Mouse (Mus musculus) layer of hippocampus, adult 2 months (tissue): ENCODE measurements at regions not wholly inside any gene's neighbourhood (a gene's known extent, or its start where the extent isn't known, plus 50 kb on each side); places are given as distances from the start of the nearest gene placed in this dataset.

Experiments
- DNase-seq, 2 experiments: peaks; one replicate each; pipeline ENCODE4 v3.0.0; 2022; ENCODE audit warnings: low spot score in 2 of 2
- H3K27ac ChIP-seq: fragments of 200-600 bp; 2 replicates; pipeline ENCODE4 v1.8.1; 2022
- H3K4me3 ChIP-seq: fragments of 200-600 bp; 2 replicates; pipeline ENCODE4 v1.8.1; 2022; ENCODE audit warnings: mild to moderate bottlenecking
- CTCF ChIP-seq: fragments of 200-600 bp; conservative IDR thresholded peaks from 2 replicates; pipeline ENCODE4 v1.8.1; 2022; ENCODE audit warnings: antibody characterized with exemption, mild to moderate bottlenecking, moderate library complexity

DNA sequence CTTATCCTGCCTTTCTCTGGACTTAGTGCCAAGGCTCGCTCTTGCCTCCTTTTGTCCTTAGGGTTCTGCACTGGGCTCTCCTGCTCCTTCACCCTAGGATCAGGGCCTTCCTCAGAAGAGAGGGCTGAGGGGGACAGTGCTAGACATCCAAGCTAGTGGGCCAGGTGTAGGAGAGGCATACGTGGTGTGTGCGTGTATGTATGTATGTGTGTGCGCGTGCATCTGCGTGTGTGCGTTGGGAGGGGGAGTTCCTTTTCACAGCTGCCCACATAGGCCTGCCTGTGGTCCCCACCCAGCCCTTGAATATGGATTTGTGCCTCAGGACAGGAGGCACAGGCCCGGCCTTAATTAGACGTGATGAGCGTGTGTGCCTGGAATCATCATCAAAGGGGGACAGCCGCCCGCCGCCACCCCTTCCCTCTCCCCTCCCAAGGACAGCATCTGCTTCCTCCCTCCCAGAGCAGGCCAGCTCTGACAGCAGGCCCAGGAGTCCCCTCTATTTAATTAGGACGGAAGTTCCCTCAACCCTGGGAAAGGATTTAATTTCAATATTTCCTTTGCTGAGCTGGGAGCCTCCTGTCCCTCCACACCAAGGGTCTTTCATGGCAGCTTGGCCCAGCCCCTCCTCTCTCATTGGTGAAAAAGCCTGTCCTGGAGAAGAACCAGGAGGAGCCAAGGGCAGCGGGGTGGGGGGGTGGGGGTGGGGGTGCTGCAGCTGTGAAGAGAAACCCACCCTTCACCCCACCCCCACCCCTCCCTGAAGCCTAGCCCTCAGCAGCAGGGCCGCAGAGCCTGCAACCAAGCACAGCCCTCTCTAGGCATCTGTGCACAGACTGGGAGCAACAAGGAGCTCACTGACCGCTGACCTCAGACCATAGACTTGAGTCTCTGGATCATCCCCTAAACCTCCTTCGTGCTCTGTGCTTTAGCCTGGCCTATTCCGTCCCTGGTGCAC is 155.8 kb upstream of the A530016L24Rik start:
- TF ChIP-seq CTCF, result no peak
- no peak for DNase-seq

DNA sequence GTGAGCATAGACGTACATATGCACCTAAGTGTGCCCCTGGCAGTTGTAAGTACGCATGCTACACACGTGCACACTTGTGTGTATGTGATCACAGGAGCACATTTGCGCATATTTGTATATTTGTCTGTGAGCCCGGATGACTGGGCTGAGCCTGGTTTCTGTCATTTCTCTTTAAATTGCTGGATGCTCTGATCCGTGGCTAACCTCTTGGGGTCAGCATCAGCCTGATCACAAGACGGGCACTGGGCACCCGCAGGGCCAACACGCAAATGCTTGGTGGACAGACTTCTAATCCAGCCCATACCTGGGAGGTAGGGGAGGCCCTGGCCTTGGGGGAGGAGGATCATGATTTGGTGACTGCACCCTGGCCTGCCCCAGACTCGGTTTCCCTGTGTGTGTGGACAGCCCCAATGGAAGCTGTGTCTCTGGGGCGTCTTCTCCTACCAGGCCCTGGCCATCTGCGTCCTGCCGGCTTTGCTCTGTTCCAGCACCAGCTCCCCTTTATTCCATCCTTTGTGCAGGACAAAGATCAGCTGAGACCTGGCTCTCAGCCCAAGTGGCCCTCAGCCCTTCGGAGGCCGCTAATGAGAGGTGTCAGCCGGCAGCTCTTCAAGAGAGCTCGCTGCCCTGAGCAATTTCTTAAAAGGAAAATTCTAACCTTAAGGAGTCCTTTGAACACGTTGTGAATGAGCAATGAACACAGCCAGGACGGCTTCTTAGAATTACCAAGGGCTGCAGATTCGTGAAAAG is 155.0 kb upstream of the A530016L24Rik start:
- Histone ChIP-seq H3K4me3 (no peak overlapping the region), H3K27ac (no peak overlapping the region)
- no peak for DNase-seq
- TF ChIP-seq CTCF, result no peak

More for the DNA sequence above, 155.8 kb upstream of the A530016L24Rik start:
- no peak overlapping the region for H3K4me3 ChIP-seq
- no peak overlapping the region for H3K27ac ChIP-seq

DNA sequence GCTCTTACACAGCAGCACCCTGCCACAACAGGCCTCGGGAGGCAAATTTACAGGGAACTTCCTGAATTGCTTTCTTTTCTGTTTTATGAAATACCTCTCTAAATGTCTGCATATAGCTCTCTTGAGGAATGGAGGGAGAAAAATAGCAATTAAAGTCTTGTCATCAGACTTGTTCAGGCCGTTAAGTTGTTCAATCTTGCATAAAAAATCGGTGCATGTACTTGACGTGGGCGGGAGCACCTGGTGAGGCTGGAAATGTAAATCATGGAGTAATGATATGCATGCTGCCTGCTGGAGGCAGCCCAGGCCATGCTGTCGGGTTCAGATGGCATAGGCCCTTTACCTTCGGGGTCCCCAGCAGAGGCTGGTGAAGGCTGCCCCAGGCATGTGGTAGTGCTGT is 153.6 kb upstream of the A530016L24Rik start:
- H3K27ac ChIP-seq, result no peak overlapping the region
- no peak overlapping the region for H3K4me3 ChIP-seq
- TF ChIP-seq CTCF, result no peak
- no peak for DNase-seq

DNA sequence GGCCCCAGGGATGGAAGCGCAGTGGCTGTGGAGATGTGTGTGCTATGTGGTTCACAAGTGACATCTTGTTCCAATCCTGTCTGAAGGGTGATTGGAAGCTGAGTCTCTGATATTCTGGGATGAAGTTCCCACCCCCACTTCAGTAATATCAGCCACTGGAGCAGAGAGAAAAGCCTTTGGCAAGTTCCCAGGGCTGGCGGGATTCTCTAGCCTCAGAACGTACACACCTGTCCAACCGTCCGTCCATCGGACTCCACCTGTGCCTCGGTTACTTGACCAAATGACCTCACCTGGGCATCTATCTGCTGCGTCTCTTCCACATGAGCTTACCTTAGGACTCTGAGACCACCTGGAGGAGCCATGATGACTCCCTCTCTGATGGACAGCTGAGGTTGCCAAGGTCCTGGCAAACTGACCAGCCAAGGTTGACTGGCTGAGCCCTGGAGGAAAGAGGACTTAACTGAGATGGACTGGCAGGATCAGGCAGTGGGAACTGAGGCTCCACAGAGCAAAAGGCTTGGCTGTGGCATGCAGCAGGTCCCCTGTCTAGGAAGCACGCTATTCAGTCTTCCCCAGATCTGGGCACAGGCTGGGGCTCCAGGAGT is 152.5 kb upstream of the A530016L24Rik start:
- no peak for TF ChIP-seq CTCF
- Histone ChIP-seq H3K4me3 (no peak overlapping the region), H3K27ac (no peak overlapping the region)
- DNase-seq, result no peak

DNA sequence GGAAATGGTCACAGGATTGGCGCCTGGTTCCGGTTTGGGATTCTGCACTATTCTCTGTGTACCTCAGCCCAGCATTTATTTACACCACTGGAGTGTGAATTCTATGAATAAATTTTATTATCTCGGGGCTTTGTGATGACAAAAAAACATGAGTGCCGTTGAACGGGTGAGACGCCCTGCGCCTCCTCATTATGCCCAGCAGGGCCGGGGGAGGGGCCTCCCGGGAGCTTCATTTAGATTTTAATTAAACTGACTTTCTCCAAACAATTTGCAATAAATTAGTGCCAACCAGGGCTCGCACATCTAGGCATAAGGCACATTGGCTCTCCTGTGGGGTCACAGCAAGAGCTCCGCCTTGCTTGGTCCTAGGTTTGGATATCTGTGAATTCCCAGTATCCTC is 151.8 kb upstream of the A530016L24Rik start:
- H3K27ac ChIP-seq, result no peak overlapping the region
- DNase-seq, result no peak
- peak; percentile 55 for TF ChIP-seq CTCF
- H3K4me3 ChIP-seq, result no peak overlapping the region

DNA sequence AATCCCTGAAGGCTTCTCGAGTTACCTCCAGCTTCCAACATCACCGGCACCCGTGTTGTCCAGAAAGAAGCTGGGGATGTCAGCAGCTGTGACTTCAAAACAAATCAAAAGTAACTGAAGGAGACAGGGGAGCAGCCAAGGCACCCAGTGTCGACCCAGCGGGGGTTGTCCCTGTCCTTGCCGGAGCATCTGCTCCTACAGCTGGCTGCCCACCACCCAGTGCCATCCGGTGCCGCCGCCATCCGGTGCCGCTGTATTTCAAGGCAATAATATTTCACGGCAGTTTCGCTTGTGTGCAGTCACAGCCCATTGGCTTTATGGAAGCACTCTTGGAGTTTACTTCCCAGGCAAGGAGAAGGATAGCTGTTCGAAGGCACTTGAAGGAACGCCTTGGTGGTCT is 150.3 kb upstream of the A530016L24Rik start:
- no peak for TF ChIP-seq CTCF
- DNase-seq, result no peak
- Histone ChIP-seq H3K27ac (no peak overlapping the region), H3K4me3 (no peak overlapping the region)

DNA sequence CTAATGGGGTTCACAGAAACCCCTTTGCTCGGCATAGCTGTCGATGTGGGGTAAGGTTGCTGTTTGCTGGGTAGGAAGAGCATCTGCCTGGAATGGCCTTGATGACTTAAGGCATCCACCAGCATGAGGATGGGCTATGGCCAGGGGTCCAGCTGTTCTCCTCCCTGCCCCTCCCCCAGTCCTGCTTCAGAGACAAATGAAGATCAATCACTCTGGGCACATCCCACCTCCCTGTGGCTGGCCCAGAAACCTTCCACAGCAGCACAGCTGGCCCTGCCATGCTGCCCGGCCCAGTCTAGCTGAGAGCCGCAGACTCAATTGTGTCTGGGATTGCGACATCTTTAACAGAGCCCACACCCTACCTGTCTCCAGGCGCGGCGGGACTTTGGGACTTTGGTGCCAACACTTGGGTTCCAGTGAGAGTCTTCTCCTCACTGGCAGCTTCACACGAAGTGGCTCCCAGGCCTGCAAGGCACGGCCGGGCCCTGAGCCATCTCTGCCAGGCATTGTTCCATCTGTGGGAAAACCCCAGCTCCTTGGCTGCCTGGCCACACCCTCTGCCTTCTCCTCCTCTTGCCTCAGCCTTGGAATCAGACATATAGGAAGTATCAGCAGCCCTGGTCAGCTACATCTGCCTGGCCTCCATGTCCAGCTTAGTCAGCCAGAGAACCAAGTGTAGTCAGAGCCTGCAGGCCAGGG is 149.6 kb upstream of the A530016L24Rik start:
- Histone ChIP-seq H3K27ac (no peak overlapping the region), H3K4me3 (no peak overlapping the region)
- no peak for DNase-seq
- TF ChIP-seq CTCF, result no peak

DNA sequence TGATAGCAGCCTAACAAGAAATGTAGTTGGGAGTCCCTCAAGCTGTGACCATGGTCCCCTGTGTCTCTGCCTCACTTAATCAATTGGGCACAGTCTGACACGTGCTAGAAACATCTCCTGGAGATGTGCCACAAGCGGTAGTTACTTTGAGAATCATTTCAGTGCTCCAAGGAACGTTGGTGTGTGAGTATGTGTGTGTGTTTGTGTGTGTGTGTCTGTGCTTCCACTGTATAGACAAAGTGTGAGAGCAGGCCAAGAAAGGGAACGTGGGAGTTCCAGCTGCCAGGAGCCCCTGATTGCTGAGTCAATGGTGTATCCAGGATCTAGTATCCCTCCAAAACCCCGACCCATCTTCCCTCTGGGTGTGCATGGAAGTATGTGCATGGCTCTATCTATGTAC is 149.0 kb upstream of the A530016L24Rik start:
- no peak for DNase-seq
- H3K27ac ChIP-seq, result no peak overlapping the region
- no peak overlapping the region for H3K4me3 ChIP-seq
- no peak for TF ChIP-seq CTCF

DNA sequence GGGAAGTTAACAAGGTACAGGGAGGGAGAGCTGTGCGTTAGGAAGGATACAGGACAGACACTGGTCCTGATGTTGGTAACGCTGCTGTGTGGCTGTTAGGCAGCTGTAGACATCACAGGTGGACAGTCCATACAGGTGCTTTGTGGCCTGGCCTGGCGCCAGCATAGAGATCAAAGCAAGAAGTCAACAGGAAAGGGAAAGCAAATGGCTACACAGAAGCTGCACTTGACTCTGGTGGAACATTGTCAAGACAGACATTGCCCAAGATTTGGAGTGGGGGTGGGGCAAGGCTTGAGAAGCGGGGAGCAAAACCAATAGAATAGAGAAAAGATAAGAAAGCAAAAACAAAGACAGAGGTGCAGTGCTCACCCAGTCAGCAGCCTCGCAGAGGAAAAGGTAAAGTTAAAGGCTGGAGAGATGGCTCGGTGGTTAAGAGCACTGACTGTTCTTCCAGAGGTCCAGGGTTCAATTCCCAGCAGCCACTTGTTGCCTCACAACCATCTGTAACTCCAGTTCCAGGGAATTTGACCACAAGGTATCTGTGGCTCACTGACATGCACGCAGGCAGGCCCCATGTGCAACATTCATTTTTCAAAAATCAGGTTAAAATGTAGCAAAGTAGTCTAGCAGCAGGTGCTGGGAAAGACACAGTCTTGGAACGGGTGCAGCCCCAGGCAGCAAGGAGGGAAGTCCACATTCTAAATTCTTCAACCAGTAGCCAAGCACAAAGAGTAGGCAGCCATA is 147.3 kb upstream of the A530016L24Rik start:
- no peak for DNase-seq
- Histone ChIP-seq H3K4me3 (no peak overlapping the region), H3K27ac (no peak overlapping the region)
- TF ChIP-seq CTCF, result no peak

DNA sequence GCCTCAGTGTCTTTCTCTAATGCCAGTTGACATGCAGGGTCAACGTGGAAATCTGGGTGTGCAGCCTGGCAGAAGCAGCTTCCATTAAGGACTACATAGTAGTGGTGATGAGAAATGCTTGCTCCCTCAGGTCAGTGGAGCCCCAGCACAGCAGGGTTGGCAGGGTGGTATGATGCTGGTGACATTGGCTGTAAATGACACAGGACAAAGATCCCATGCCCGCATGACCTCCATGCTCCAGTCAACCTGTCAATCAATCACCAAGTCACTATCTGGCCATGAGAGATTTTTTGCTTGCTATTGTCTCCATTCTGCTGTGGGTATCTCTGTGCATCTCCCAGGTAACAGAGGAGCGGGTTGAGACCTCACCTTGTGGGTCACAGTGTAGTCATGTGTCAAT is 146.2 kb upstream of the A530016L24Rik start:
- H3K27ac ChIP-seq, result no peak overlapping the region
- no peak for DNase-seq
- TF ChIP-seq CTCF, result no peak
- H3K4me3 ChIP-seq, result no peak overlapping the region

DNA sequence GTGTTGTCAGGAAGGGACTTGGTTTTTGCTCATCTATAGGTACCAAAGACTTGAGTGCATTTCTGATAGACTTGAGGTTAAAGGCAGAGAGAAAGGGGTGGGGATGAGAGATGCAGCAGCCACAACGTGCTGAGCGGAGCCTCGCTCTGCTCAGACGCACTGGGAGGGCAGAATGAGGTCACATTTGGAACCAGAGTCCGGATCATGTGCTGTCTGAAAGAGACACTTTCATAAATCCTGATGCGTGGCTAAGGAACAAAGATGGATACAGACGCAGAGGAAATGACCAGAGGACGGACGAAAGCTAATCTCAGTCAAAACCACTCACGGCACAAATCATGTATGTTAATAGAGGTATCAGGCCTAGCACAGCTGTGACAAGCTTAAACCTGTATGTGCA is 145.0 kb upstream of the A530016L24Rik start:
- Histone ChIP-seq H3K27ac (no peak overlapping the region), H3K4me3 (no peak overlapping the region)
- no peak for DNase-seq
- no peak for TF ChIP-seq CTCF

DNA sequence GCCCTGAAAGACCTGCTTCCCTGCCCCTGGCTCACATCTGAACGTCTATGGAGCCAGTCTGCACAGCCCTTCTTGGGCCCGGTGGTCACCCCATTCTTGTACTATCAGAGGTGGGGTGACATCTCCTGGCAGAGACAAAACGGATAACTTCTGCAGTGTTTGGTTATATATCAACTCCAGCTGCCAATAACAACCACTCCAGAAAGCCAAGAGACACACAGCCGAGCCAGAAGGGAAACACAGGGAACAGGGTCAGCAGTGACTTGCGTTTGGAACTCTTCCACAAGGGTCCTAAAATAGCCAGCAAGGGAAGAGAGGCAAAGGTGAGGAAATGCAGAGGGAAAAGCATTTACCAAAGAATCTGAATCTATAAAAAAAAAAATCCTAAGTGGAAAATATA is 143.5 kb upstream of the A530016L24Rik start:
- DNase-seq, result no peak
- no peak for TF ChIP-seq CTCF
- Histone ChIP-seq H3K27ac (no peak overlapping the region), H3K4me3 (no peak overlapping the region)
